Mouse (Mus musculus) heart, adult 9 months (tissue): Measurements from ENCODE around the gene Pax4.

ENCODE experiments used
- DNase-seq, 2 experiments: peaks; one replicate each; pipeline ENCODE4 v3.0.0; 2022; ENCODE audit warnings: low spot score in 2 of 2

Gene Pax4

DNA sequence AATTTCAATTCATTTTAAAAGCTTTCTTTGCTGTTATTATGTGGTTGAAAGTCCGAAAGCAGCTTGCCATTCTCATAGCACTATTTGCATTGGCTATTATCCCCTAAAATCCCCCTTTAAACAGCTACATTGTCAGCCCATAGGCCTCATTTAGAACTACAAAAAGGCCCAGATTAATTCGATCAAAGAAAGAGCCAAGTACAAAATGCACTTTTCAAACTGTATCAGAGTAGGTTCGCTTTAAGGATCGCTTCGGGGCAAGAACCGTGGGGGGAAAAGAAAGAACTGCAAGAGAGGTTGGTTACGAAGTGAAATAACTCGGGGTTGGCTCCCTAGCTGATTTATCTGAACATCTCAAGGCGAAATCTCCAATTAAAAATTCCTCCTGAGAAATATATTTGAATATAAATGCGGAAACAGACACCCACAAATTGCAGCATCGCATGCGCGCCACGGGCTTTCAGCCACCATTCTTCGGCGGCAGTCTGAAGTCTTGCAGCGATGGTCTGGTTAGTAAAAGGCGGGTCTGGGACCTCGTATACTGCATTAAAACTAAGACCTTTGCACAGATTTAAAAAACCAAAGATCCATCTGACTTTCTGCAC lies 52.2 kb downstream of the Pax4 start:
- no peak for DNase-seq

- no peak for DNase-seq
These were observed 52.9 kb downstream of the Pax4 start for GRCm38 (mm10) chr6:28396051-28396852.
